Comparison of ENCODE assay signal across 8 mouse cellular contexts in genomic region chr16:13819806-13820500, GRCm38 (mm10). TPM values are rescaled to one million over a fixed set of nuclear protein-coding genes. Genes with fewer than 3 reads are reported as not detected.
DNase-seq lines count a peak whose midpoint lies in the region; ATAC-seq and TF ChIP-seq lines count a peak whose summit lies in the region.

No protein-coding gene starts in this region.

- H3K4me1 ChIP-seq in MEL (ENCODE audit: control insufficient read depth in 1 of 2, insufficient read depth in 2 of 2, low read length in 2 of 2), result no peaks in the 10 kb centered on the region; a peak in 1 of 4 replicates
- H3K4me1 ChIP-seq in forebrain, embryonic 12.5 days, result peaks cover 22% of the 10 kb centered on the region
- H3K4me1 ChIP-seq in limb, embryonic 14.5 days (ENCODE audit: control insufficient read depth, insufficient read depth, low read length), result peaks cover 8% of the 10 kb centered on the region; the same call in 1 of the 2 replicates

- no peak for TF ChIP-seq RAD21 in MEL (IDR thresholded peaks at IDR 0.05; ENCODE audit: low read depth, low read length)

- ATAC-seq in forebrain, embryonic 12.5 days (ENCODE audit: low FRiP score), result peak; percentile 5; the same call in 1 of the 2 replicates
- ATAC-seq in limb, embryonic 14.5 days (ENCODE audit: low FRiP score, low read depth), result no peak
- no peak for ATAC-seq in activated CD4-positive, CD25-positive, alpha-beta regulatory T cell, adult 4 months

- peak overlapping the region; percentile 74 for H3K4me2 ChIP-seq in forebrain, embryonic 12.5 days
- H3K4me2 ChIP-seq in limb, embryonic 14.5 days (replicated peaks; ENCODE audit: low read depth, low read length, severe bottlenecking), result peak overlapping the region; percentile 59

- H3K9me3 ChIP-seq in MEL (replicated peaks; ENCODE audit: insufficient read depth, low read length), result no peaks in the 10 kb centered on the region
- no peaks in the 10 kb centered on the region for H3K9me3 ChIP-seq in forebrain, embryonic 12.5 days
- H3K9me3 ChIP-seq in limb, embryonic 14.5 days (ENCODE audit: control insufficient read depth, low read length), result no peaks in the 10 kb centered on the region

- H3K27me3 ChIP-seq in MEL (ENCODE audit: control insufficient read depth in 1 of 2, insufficient read depth in 2 of 2, low read length in 2 of 2), result no peaks in the 10 kb centered on the region
- no peaks in the 10 kb centered on the region for H3K27me3 ChIP-seq in forebrain, embryonic 12.5 days
- no peaks in the 10 kb centered on the region for H3K27me3 ChIP-seq in limb, embryonic 14.5 days (ENCODE audit: control insufficient read depth, insufficient read depth, low read length)

- no peak overlapping the region for H3K27ac ChIP-seq in MEL (ENCODE audit: control insufficient read depth, low read depth, low read length)
- H3K27ac ChIP-seq in forebrain, embryonic 12.5 days, result 0 out of 2 replicates have a peak overlapping the region, but pooled peaks have one; percentile 96
- peak overlapping the region; percentile 96; the same call in 1 of the 2 replicates for H3K27ac ChIP-seq in limb, embryonic 14.5 days (replicated peaks; ENCODE audit: low read depth, low read length)

- TF ChIP-seq EP300 in MEL (IDR thresholded peaks at IDR 0.05; ENCODE audit: low read depth in 1 of 2, low read length in 2 of 2), result no peak

- 46% methylated on average over 12 of the region's 12 CpGs for WGBS in forebrain, embryonic 12.5 days
- 32% methylated on average over 12 of the region's 12 CpGs for WGBS in limb, embryonic 14.5 days

- peak; percentile 13 for DNase-seq in kidney, adult 18-20 months
- no peak for DNase-seq in kidney, postnatal 25 days
- peak; percentile 44 for DNase-seq in MEL (ENCODE audit: low read depth, low spot score)
- no peak for DNase-seq in limb, embryonic 14.5 days (ENCODE audit: low spot score)
- peak; percentile 10 for DNase-seq in retina, postnatal 1 day
- DNase-seq in layer of hippocampus, postnatal 10 days (ENCODE audit: low spot score in 2 of 2), result no peak

- peaks cover under 1 to 7% of the 10 kb centered on the region in 2 experiments; a peak in 2 of 4 replicates for H3K36me3 ChIP-seq in MEL (ENCODE audit: control insufficient read depth in 1 of 2, insufficient read depth in 2 of 2, low read length in 2 of 2)
- H3K36me3 ChIP-seq in forebrain, embryonic 12.5 days (replicated peaks), result peaks cover 13% of the 10 kb centered on the region
- peaks cover 9% of the 10 kb centered on the region for H3K36me3 ChIP-seq in limb, embryonic 14.5 days (ENCODE audit: control insufficient read depth, insufficient read depth, low read length)

- no peak for TF ChIP-seq CTCF in MEL (IDR thresholded peaks at IDR 0.05 in 2 of 3, conservative IDR thresholded peaks at IDR 0.05 in 1 of 3; ENCODE audit: control insufficient read depth in 1 of 3, insufficient read depth in 1 of 3, low read depth in 2 of 3, low read length in 3 of 3, poor library complexity in 1 of 3, severe bottlenecking in 1 of 3)

- H3K9ac ChIP-seq in MEL (ENCODE audit: control insufficient read depth, low read depth, low read length, poor library complexity, severe bottlenecking), result peak overlapping the region; percentile 76
- H3K9ac ChIP-seq in forebrain, embryonic 12.5 days, result peak overlapping the region; percentile 80
- H3K9ac ChIP-seq in limb, embryonic 14.5 days (ENCODE audit: low read depth, low read length, severe bottlenecking), result peak overlapping the region; percentile 92

- no peak for TF ChIP-seq POLR2A in MEL (IDR thresholded peaks at IDR 0.05; ENCODE audit: control insufficient read depth in 1 of 2, insufficient read depth in 1 of 2, low read depth in 1 of 2, low read length in 2 of 2, poor library complexity in 1 of 2)
- no peak for TF ChIP-seq POLR2A in limb, embryonic 14.5 days (IDR thresholded peaks at IDR 0.05; ENCODE audit: borderline replicate concordance, extremely low read depth, insufficient read depth, insufficient read length)

- H3K4me3 ChIP-seq in MEL (ENCODE audit: control insufficient read depth in 1 of 2, insufficient read depth in 1 of 2, low read depth in 2 of 2, low read length in 2 of 2), result peak overlapping the region; percentile 65 to 94
- peak overlapping the region; percentile 74 for H3K4me3 ChIP-seq in forebrain, embryonic 12.5 days (replicated peaks)
- peak overlapping the region; percentile 82 for H3K4me3 ChIP-seq in limb, embryonic 14.5 days (replicated peaks; ENCODE audit: low read length)

- H3K79me2 ChIP-seq in MEL (ENCODE audit: control insufficient read depth, insufficient read depth, low read length, poor library complexity), result peaks cover 5% of the 10 kb centered on the region

TF ChIP-seq in MEL, 35 proteins besides CTCF, POLR2A, EP300 and RAD21:
- TF ChIP-seq MAX (IDR thresholded peaks at IDR 0.05; ENCODE audit: low read length) (no peak), MEF2A (IDR thresholded peaks at IDR 0.05; ENCODE audit: extremely low read depth, insufficient replicate concordance, low read depth, low read length, poor library complexity, severe bottlenecking) (no peak), MAFK (IDR thresholded peaks at IDR 0.05; ENCODE audit: borderline replicate concordance, low read depth, low read length) (no peak), TCF12 (IDR thresholded peaks at IDR 0.05; ENCODE audit: low read depth, low read length) (no peak), ETS1 (IDR thresholded peaks at IDR 0.05; ENCODE audit: low read depth, low read length) (no peak), GATA1 (IDR thresholded peaks at IDR 0.05; ENCODE audit: low read depth, low read length) (no peak), ZKSCAN1 (IDR thresholded peaks at IDR 0.05; ENCODE audit: low read depth, low read length) (no peak), CHD1 (IDR thresholded peaks at IDR 0.05; ENCODE audit: low read depth, low read length) (no peak), NRF1 (IDR thresholded peaks at IDR 0.05; ENCODE audit: insufficient read depth, low read depth, low read length, poor library complexity, severe bottlenecking) (no peak), BHLHE40 (IDR thresholded peaks at IDR 0.05; ENCODE audit: borderline replicate concordance, low read depth, low read length) (no peak), ZNF384 (IDR thresholded peaks at IDR 0.05; ENCODE audit: low read depth, low read length) (no peak), MXI1 (IDR thresholded peaks at IDR 0.05; ENCODE audit: low read depth, low read length) (no peak), NELFE (IDR thresholded peaks at IDR 0.05; ENCODE audit: low read depth, low read length) (no peak), MYC (IDR thresholded peaks at IDR 0.05; ENCODE audit: low read depth, low read length) (no peak)

RNA-seq across cellular contexts. Expression of gene Ntan1, which starts 1.3 kb away (rescaled TPM):
- total RNA-seq in MEL (2012; rRNA removed), result 38.3 and 40.4 TPM in 2 replicates
- 10 to 100 TPM in 1 of 2 experiments, not detected in 1; 57.4 TPM for polyA plus RNA-seq in MEL (2012; ENCODE audit: insufficient read depth in 1 of 2, insufficient read length in 2 of 2, low read depth in 1 of 2, low replicate concordance in 2 of 2, missing spikeins in 1 of 2)
- 177 and 186 TPM in 2 replicates for polyA plus RNA-seq in forebrain, embryonic 12.5 days (2016; fragmentation: Nextera tagmentation; extraction: Ambion mirVana)
- 100 and 115 TPM in 2 replicates for polyA plus RNA-seq in limb, embryonic 14.5 days (2012; rRNA removed)
- polyA plus RNA-seq in limb, embryonic 14.5 days (2014; fragmentation: Nextera tagmentation; extraction: Ambion mirVana), result 199 and 214 TPM in 2 replicates
- 10 to 100 TPM; 91.3 to 94.8 TPM for total RNA-seq in layer of hippocampus, postnatal 10 days (2021)
- polyA plus RNA-seq in activated CD4-positive, CD25-positive, alpha-beta regulatory T cell, adult 4 months (2017; shearing (Covaris generic)), result 100 to 1,000 TPM; 156 to 160 TPM

RNA-seq across cellular contexts. Expression of gene Rrn3, which starts 39.4 kb away (rescaled TPM):
- 78.6 and 92.8 TPM in 2 replicates for total RNA-seq in MEL (2012; rRNA removed)
- polyA plus RNA-seq in MEL (2012; ENCODE audit: insufficient read depth in 1 of 2, insufficient read length in 2 of 2, low read depth in 1 of 2, low replicate concordance in 2 of 2, missing spikeins in 1 of 2), result 10 to 100 TPM in 1 of 2 experiments, not detected in 1; 60.0 TPM
- polyA plus RNA-seq in forebrain, embryonic 12.5 days (2016; fragmentation: Nextera tagmentation; extraction: Ambion mirVana), result 114 and 118 TPM in 2 replicates
- 23.5 and 24.2 TPM in 2 replicates for polyA plus RNA-seq in limb, embryonic 14.5 days (2012; rRNA removed)
- 43.1 and 43.8 TPM in 2 replicates for polyA plus RNA-seq in limb, embryonic 14.5 days (2014; fragmentation: Nextera tagmentation; extraction: Ambion mirVana)
- total RNA-seq in layer of hippocampus, postnatal 10 days (2021), result 10 to 100 TPM; 44.8 to 46.5 TPM
- polyA plus RNA-seq in activated CD4-positive, CD25-positive, alpha-beta regulatory T cell, adult 4 months (2017; shearing (Covaris generic)), result 10 to 100 TPM; 44.8 to 49.4 TPM

Comparison
In these comparisons a context has a peak if more than half of its experiments do, and no peak if none do; other contexts are left out.
1. DNase-seq: peak in kidney, adult 18-20 months (single experiment), MEL (single experiment) and retina, postnatal 1 day (single experiment); none in kidney, postnatal 25 days (0 of 2), limb, embryonic 14.5 days (single experiment) and layer of hippocampus, postnatal 10 days (0 of 2).
2. Peak in every context shown above with its lines, with median percentiles within 50 percentile points of each other: H3K4me3 ChIP-seq and H3K9ac ChIP-seq.